Mouse (Mus musculus): Measurements from ENCODE around the gene Pkhd1.
"Not testable (repeated sequence)": the region's sequence is repeated elsewhere in the genome, so short reads cannot be mapped to it uniquely, and the experiment has no call there.

The Pkhd1 gene

GRCm38 (mm10) chr1:20486087-20486486, 131.8 kb downstream of the Pkhd1 start:
- DNase-seq (ENCODE audit: low spot score), result no peak

GRCm38 (mm10) chr1:20481843-20482242, 136.0 kb downstream of the Pkhd1 start:
- DNase-seq (ENCODE audit: low spot score), result no peak

- DNase-seq (ENCODE audit: low spot score), result no peak
These were observed 139.2 kb downstream of the Pkhd1 start for GRCm38 (mm10) chr1:20478695-20479094.

DNA sequence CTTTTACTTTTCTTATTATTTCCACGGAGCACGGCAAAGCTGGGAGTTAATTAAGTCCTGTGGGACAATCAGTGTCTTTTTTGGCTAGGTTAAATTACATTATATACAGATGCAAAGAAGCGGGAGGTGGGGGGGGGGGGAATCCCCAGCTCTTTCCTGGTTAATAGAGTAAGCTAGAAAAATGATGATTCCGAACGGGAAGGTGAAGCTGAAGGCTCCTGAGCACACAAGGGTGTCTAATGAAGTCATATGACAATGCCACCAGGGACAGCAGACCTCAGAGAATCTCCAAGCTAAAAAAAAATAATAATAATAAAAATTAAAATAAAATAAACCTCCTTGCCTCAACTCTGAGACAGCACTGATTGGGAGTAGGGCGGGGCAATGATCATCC, 139.6 kb downstream of the Pkhd1 start:
- DNase-seq (ENCODE audit: low spot score), result no peak

GRCm38 (mm10) chr1:20477561-20478265, 140.2 kb downstream of the Pkhd1 start:
- no peak for DNase-seq (ENCODE audit: low spot score)

GRCm38 (mm10) chr1:20470770-20471169, 147.1 kb downstream of the Pkhd1 start:
- DNase-seq (ENCODE audit: low spot score), result no peak

GRCm38 (mm10) chr1:20470317-20470716, 147.5 kb downstream of the Pkhd1 start:
- no peak for DNase-seq (ENCODE audit: low spot score)

DNA sequence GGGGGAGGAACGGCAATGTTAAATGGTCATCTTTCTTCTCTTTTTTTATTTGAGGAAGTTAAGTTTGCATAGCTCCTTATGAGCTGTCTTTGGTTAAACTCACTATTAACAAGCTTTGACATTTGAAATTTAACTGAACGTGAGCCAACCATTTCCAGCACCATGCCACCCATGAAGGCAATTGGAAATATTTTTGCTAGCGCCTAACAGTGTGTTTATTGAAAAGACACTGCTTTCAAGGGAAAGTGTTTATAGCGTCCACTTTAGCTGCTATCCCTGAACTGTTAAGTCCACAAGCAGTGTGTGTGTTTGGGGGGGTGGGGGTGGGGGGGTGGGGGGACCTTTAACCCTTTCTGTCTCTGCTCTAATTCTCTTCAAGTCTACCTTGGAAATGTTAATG, 151.4 kb downstream of the Pkhd1 start:
- DNase-seq (ENCODE audit: low spot score), result no peak

DNA sequence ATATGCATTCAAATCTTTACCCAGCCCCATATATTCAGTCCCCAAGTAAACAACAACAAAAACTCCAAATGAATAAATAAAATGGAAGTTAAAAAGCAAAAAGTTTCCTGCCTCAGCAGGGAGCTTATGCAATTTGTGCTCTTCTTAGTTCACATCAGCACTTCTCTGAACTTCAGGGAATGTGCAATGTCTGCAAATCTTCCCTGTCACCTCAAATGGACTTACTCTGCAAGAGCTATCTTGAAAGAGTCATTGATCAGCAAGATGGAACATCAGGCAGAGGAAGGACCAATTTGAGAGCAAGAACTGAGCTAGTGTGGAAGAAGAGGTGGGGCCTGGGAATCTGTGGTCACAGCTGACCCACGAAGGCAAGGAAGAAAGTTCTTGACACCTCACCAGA, 163.2 kb downstream of the Pkhd1 start:
- no peak for DNase-seq (ENCODE audit: low spot score)

- DNase-seq (ENCODE audit: low spot score), result no peak
These were observed 167.8 kb downstream of the Pkhd1 start for GRCm38 (mm10) chr1:20450074-20450473.

DNA sequence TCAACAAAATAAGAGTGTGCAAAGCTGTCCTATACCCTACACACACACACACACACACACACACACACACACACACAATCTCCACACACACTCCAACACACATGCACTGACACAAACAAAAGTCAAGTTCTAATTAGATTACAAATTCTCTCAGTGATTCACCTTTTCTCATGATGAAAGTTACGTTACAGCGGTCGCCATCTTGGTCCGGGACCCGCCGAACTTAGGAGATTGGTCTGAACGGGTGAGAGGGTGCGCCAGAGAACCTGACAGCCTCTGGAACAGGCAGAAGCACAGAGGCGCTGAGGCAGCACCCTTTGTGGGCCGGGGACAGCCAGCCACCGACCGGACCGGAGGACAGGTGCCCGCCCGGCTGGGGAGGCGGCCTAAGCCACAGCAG, 185.8 kb downstream of the Pkhd1 start:
- DNase-seq (ENCODE audit: low spot score), result not testable (repeated sequence)

- no peak for DNase-seq (ENCODE audit: low spot score)
These were observed 188.8 kb downstream of the Pkhd1 start for GRCm38 (mm10) chr1:20429056-20429394.

DNA sequence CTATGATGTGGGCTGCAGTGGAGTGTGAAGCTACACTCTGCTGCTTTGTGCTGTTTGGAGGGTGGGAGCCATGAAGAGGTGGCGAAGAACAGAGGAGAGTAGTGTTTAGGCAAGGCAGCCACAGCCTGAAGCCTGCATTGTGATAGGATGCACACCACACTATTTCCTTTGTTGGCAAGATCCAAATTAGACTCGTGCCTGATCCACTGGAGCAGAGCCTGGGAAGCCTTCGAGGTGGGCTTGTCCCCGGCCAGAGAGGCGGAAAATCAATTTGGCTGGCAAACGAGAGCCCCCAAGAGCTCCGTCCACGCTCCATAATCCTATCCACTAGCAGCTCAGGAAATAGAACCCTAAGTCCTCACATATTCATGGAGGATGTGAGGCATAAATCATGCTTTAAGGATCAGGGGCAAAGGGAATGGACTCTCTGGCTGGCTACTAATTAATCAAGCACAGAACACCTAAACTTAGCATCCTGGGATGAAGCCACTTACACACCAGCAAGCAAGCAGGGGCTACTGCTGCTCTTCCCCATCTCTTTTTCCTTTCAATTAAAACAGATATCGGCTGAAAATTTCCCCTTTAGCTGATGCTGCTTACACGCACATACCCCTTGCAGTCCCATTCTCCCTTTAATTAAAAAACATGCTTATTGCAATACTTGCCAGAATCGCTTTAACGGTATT, 189.4 kb downstream of the Pkhd1 start:
- DNase-seq (ENCODE audit: low spot score), result no peak

DNA sequence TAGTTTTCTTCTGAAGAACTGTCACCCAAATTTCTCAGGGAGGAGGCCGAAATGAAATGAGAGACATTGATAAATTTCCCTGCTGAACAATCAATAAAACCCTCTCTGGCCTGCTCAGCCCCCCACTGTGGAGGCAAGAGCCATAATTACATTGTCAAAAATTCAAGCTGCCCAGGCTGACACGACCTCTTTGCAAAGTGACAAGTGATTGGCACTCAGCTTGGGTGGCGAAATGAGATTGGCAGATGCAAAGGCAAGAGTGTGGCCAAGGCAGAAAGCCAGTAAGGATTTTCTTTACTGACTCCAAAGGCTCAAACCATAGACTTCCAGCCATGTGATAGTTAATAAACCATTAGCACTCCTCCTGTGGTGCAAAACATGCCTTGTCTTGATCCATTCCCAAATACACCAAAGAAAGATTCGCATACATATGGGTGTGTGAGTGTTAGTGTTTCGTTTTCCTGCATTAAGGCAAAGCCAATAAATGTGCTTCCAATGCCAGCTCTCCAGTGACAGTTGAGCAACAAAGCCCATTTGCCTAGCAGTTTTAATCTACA, 208.4 kb downstream of the Pkhd1 start:
- no peak for DNase-seq (ENCODE audit: low spot score)

- DNase-seq (ENCODE audit: low spot score), result peak; percentile 1
These were observed 219.5 kb downstream of the Pkhd1 start for GRCm38 (mm10) chr1:20398319-20398718.

- DNase-seq (ENCODE audit: low spot score), result no peak
These were observed 253.4 kb downstream of the Pkhd1 start for GRCm38 (mm10) chr1:20364437-20364836.

DNA sequence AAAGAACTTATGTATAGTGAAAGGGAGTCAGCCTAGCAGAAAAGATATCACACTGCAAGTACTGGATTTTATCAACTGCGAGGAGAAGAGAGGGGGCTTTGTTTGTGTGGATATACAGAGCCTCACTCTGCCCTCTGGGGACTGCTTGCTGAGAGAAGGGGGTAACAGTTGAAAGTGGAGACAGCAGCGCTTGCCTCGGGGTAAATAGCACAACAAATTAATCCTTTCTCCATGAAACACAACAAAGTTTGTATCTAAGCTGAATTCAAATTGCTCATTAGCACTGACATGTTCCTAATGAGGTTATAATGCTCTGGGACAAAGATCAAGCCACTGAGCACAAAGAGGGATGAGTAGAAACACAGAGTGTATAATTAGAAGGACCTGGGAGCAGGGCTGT, 273.2 kb downstream of the Pkhd1 start:
- no peak for DNase-seq (ENCODE audit: low spot score)

GRCm38 (mm10) chr1:20311485-20311884, 306.4 kb downstream of the Pkhd1 start:
- peak; percentile 14 for DNase-seq (ENCODE audit: low spot score)

DNA sequence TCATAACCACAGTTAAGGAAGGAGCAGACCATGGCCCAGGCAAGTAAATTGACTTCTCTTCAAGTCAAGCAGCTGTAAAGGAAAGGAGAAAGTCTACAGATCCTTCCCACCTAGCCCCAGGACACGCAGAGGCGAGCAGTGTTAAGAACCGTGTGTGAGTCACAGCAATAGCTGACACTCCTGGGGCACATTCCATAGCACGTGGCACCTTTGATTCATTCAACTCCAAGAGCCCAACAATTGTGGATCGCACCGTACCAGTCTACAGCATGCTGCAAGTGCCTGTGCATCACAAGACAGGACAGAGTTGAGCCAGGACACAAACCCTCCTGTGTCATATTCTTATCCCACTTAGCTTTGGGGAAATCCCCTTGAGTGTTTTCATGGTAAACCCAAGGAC, 306.9 kb downstream of the Pkhd1 start:
- DNase-seq (ENCODE audit: low spot score), result no peak

- DNase-seq (ENCODE audit: low spot score), result no peak
These were observed 311.7 kb downstream of the Pkhd1 start for GRCm38 (mm10) chr1:20306116-20306515.

DNA sequence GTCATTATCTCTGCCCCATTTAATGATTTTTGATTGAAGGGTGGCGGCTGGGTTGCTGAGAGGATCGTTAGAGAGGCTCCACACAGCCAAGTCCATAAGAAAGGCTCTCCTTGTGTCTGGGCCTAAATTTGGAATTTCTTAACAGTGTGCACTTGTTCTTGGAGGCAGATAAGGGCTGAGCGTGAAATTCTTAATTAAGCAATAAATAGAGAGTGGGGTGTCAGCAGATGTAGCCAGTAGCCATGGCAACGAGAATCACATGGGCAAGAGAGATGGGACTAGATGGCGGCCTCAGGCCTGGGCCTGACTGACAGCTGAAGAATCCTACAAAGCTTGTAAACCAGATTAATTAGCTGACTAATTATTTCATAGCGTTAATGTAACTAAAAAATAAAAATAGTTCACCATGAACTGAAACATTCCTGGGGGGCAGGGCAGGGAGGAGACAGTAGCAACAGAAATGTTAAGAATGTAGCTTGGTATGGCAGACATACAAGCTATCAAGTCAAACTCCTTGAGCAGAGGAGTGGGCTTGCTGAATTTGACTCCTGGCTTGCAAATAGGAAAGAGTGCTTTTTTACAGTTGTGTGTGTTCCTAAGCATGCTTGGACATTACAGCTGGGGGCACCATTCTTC, 314.8 kb downstream of the Pkhd1 start:
- no peak for DNase-seq (ENCODE audit: low spot score)

- no peak for DNase-seq (ENCODE audit: low spot score)
These were observed 315.5 kb downstream of the Pkhd1 start for GRCm38 (mm10) chr1:20302187-20302942.

All from lung, postnatal 25 days (tissue).